Mouse (Mus musculus) liver, adult 2 months (tissue): ENCODE data around the gene Frrs1. TPM values are rescaled to one million over a fixed set of nuclear protein-coding genes. Genes with fewer than 3 reads are reported as not detected.

ENCODE experiments used
- DNase-seq: peaks from one replicate; pipeline ENCODE4 v3.0.0-alpha.2; 2011; ENCODE audit warnings: low read depth, low spot score; ENCODE audit errors: extremely low read depth
- H3K27ac ChIP-seq: fragments of 200-500 bp; replicated peaks from 2 replicates; pipeline ENCODE4 v1.5.1; 2012; ENCODE audit warnings: low read depth, mild to moderate bottlenecking, control low read depth, inconsistent platforms, low read length; ENCODE audit not compliant: insufficient read depth
- H3K27me3 ChIP-seq: fragments of 200-500 bp; 2 replicates; pipeline ENCODE4 v1.6.1; 2012; ENCODE audit warnings: mild to moderate bottlenecking, moderate library complexity, low read length, inconsistent platforms; ENCODE audit not compliant: control insufficient read depth, insufficient read depth
- H3K36me3 ChIP-seq: fragments of 200-500 bp; 2 replicates; pipeline ENCODE4 v1.6.1; 2012; ENCODE audit warnings: low read length, inconsistent platforms; ENCODE audit not compliant: control insufficient read depth, insufficient read depth
- H3K4me1 ChIP-seq: fragments of 200-500 bp; 2 replicates; pipeline ENCODE4 v1.6.1; 2011; ENCODE audit warnings: low read length; ENCODE audit not compliant: control insufficient read depth, insufficient read depth
- H3K4me3 ChIP-seq: fragments of 200-500 bp; 2 replicates; pipeline ENCODE4 v1.5.1; 2011; ENCODE audit warnings: low read depth, mild to moderate bottlenecking, control low read depth, low read length, moderate library complexity; ENCODE audit not compliant: insufficient read depth
- H3K79me2 ChIP-seq: fragments of 200-500 bp; 2 replicates; pipeline ENCODE4 v1.6.1; 2012; ENCODE audit warnings: inconsistent platforms, mild to moderate bottlenecking, low read length, moderate library complexity; ENCODE audit not compliant: control insufficient read depth, insufficient read depth
- H3K9ac ChIP-seq: fragments of 200-500 bp; 2 replicates; pipeline ENCODE4 v1.6.1; 2012; ENCODE audit warnings: low read depth, mild to moderate bottlenecking, control low read depth, inconsistent platforms, low read length
- CTCF ChIP-seq: fragments of 200-500 bp; IDR thresholded peaks from 2 replicates; pipeline ENCODE4 v1.5.1; 2011; ENCODE audit warnings: low read depth, low read length, control low read depth
- POLR2A ChIP-seq: fragments of 200-500 bp; IDR thresholded peaks from 2 replicates; pipeline ENCODE4 v1.6.1; 2011; ENCODE audit warnings: low read length, control low read depth; ENCODE audit not compliant: insufficient read depth; ENCODE audit errors: extremely low read depth
- WGBS: fragments of 180-500 bp; shearing (Covaris S2); methylation state at CpG from one replicate; pipeline ENCODE4 v1.1.7; 2018; 5-methylcytosine and 5-hydroxymethylcytosine counted together
- polyA plus RNA-seq: library from polyadenylated mRNA; depleted of rRNA; stranded (reverse); fragments of >200 nt; gene quantifications from 2 replicates; pipeline ENCODE4 v1.2.3, GENCODE M21; 2012
- total RNA-seq: library from RNA; depleted of rRNA; stranded (reverse); fragments of >200 nt; gene quantifications from 2 replicates; pipeline ENCODE4 v1.2.3, GENCODE M21; 2014

Frrs1 gene
- total and polyA plus RNA-seq, 2 experiments = 14.4 to 39.7 TPM

GRCm38 (mm10) chr3:116817231-116817630 is 42.0 kb upstream of the Frrs1 start:
- Histone ChIP-seq H3K79me2 (no peaks in the 10 kb centered on the region), H3K9ac (no peak overlapping the region), H3K4me1 (peaks cover 2% of the 10 kb centered on the region), H3K27me3 (no peaks in the 10 kb centered on the region), H3K36me3 (no peaks in the 10 kb centered on the region), H3K27ac (no peak overlapping the region), H3K4me3 (no peak overlapping the region)
- TF ChIP-seq CTCF (no peak), POLR2A (no peak)
- DNase-seq = no peak
- WGBS = 98% methylated on average over 7 of the region's 7 CpGs

GRCm38 (mm10) chr3:116826471-116827215 is 32.6 kb upstream of the Frrs1 start:
- Histone ChIP-seq H3K9ac (no peak overlapping the region), H3K27me3 (no peaks in the 10 kb centered on the region), H3K36me3 (no peaks in the 10 kb centered on the region), H3K27ac (no peak overlapping the region), H3K4me1 (no peaks in the 10 kb centered on the region), H3K79me2 (no peaks in the 10 kb centered on the region), H3K4me3 (no peak overlapping the region)
- TF ChIP-seq POLR2A (no peak), CTCF (no peak)
- 79% methylated on average over 4 of the region's 4 CpGs for WGBS
- no peak for DNase-seq

GRCm38 (mm10) chr3:116829274-116829920 is 29.9 kb upstream of the Frrs1 start:
- no peaks in the 10 kb centered on the region for H3K79me2 ChIP-seq
- DNase-seq = peak; percentile 26
- 77% methylated on average over 10 of the region's 10 CpGs for WGBS

GRCm38 (mm10) chr3:116831324-116831723 is 27.9 kb upstream of the Frrs1 start:
- Histone ChIP-seq H3K27ac (no peak overlapping the region), H3K4me3 (no peak overlapping the region), H3K36me3 (no peaks in the 10 kb centered on the region), H3K4me1 (no peaks in the 10 kb centered on the region), H3K27me3 (no peaks in the 10 kb centered on the region), H3K79me2 (no peaks in the 10 kb centered on the region), H3K9ac (no peak overlapping the region)
- TF ChIP-seq POLR2A = no peak
- TF ChIP-seq CTCF = no peak
- WGBS = 72% methylated on average over 5 of the region's 5 CpGs
- DNase-seq = no peak

More at GRCm38 (mm10) chr3:116829274-116829920, 29.9 kb upstream of the Frrs1 start:
- Histone ChIP-seq H3K9ac (no peak overlapping the region), H3K36me3 (no peaks in the 10 kb centered on the region), H3K4me1 (no peaks in the 10 kb centered on the region), H3K27ac (no peak overlapping the region), H3K27me3 (no peaks in the 10 kb centered on the region), H3K4me3 (no peak overlapping the region)
- TF ChIP-seq POLR2A (no peak), CTCF (no peak)

- Histone ChIP-seq H3K27me3 (no peaks in the 10 kb centered on the region), H3K9ac (no peak overlapping the region), H3K36me3 (no peaks in the 10 kb centered on the region), H3K4me1 (no peaks in the 10 kb centered on the region), H3K4me3 (no peak overlapping the region), H3K79me2 (no peaks in the 10 kb centered on the region), H3K27ac (no peak overlapping the region)
- TF ChIP-seq CTCF (no peak), POLR2A (no peak)
- 73% methylated on average over 7 of the region's 7 CpGs for whole genome bisulfite sequencing
- no peak for DNase-seq
Measured at GRCm38 (mm10) chr3:116832526-116833310, 26.5 kb upstream of the Frrs1 start.
